Mouse (Mus musculus) thymus, adult 2 months (tissue): ENCODE measurements at regions not wholly inside any gene's neighbourhood (a gene's known extent, or its start where the extent isn't known, plus 50 kb on each side); places are given as distances from the start of the nearest gene placed in this dataset.

Source experiments
- CTCF ChIP-seq: fragments of 200-500 bp; IDR thresholded peaks from 2 replicates; pipeline ENCODE4 v1.5.1; 2012; ENCODE audit warnings: mild to moderate bottlenecking, control low read depth, low read length, moderate library complexity, borderline replicate concordance; ENCODE audit not compliant: control insufficient read depth, poor library complexity, insufficient read depth; ENCODE audit errors: extremely low read depth
- POLR2A ChIP-seq: fragments of 200-500 bp; IDR thresholded peaks from 2 replicates; pipeline ENCODE4 v1.6.1; 2012; ENCODE audit warnings: mild to moderate bottlenecking, low read length, control low read depth, moderate library complexity; ENCODE audit not compliant: control insufficient read depth, poor library complexity, insufficient read depth; ENCODE audit errors: extremely low read depth

GRCm38 (mm10) chr4:105282681-105283462, 125.7 kb downstream of the Plpp3 start:
- TF ChIP-seq POLR2A (no peak), CTCF (no peak)
